Mouse (Mus musculus): ENCODE measurements around the gene BC025920.

DNA sequence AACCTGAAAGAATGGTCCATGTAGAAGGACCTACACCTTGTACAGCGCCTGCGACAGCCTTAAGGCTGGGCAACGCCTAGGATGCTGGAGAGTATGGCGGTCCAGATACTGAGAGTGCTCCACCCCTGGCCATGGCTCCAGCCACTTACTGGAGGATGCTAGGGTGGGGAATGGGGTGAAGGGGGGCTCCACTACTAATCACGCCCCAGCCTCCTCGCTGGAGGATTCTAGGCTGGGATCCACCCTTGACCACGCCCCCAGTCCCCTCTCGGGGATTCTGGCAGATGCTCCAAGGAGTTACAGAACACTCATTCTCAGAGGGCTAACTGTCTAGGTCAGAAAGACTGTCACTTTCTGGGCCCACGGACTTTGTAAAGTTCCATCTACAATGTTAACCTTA lies 33.1 kb upstream of the BC025920 start:
- TF ChIP-seq POLR2A (IDR thresholded peaks at IDR 0.05; ENCODE audit: borderline replicate concordance, insufficient read depth, low read length) (no peak), CTCF (IDR thresholded peaks at IDR 0.05; ENCODE audit: borderline replicate concordance, insufficient read depth, low read depth, low read length) (no peak)

Measured in cerebellum, adult 2 months (tissue).